Mouse (Mus musculus): ENCODE measurements around the gene Krt2.

- TF ChIP-seq POLR2A (IDR thresholded peaks at IDR 0.05; ENCODE audit: low read depth, low read length) (no peak), CTCF (IDR thresholded peaks at IDR 0.05; ENCODE audit: borderline replicate concordance, insufficient read depth, low read length) (no peak)
Measured at GRCm38 (mm10) chr15:101856696-101857095, 38.7 kb upstream of the Krt2 start.

Measured in embryonic fibroblast, embryonic 13.5 days (primary cell).